18 mouse cellular contexts compared by ENCODE assay signal in genomic region chr12:81061831-81062361, GRCm38 (mm10).
"Had no signal": no experiment of that assay in that cellular context is flagged by ENCODE, and none has a peak within 500 bp of the region (broad histone marks: within the 10 kb centered on the region; RNA-seq: fewer than 3 reads in every experiment).

No protein-coding gene starts in this region.

- H3K9me3 ChIP-seq: intestine, embryonic 15.5 days; limb, embryonic 10.5 days; liver, embryonic 15.5 days; megakaryocyte, embryonic 14.5 days; midbrain, embryonic 15.5 days; neural tube, embryonic 12.5 days had no signal

- H3K27me3 ChIP-seq: intestine, embryonic 15.5 days; liver, embryonic 15.5 days; megakaryocyte, embryonic 14.5 days; midbrain, embryonic 15.5 days; neural tube, embryonic 12.5 days had no signal

- H3K4me2 ChIP-seq: intestine, embryonic 15.5 days; liver, embryonic 11.5 days; liver, embryonic 15.5 days; lung, embryonic 14.5 days; midbrain, embryonic 11.5 days; midbrain, embryonic 15.5 days; neural tube, embryonic 12.5 days had no signal

- H3K27ac ChIP-seq: intestine, embryonic 15.5 days; layer of hippocampus, adult 2 months; left cerebral cortex, adult 2 months; limb, embryonic 10.5 days; liver, embryonic 15.5 days; macrophage; midbrain, embryonic 15.5 days; neural tube, embryonic 12.5 days; stomach, postnatal 0 days had no signal

- DNase-seq: kidney, adult 18-20 months; kidney, postnatal 10 days; kidney, postnatal 4 days; lung, embryonic 14.5 days; lung, postnatal 14 days; retina, postnatal 1 day had no signal

- ATAC-seq: intestine, embryonic 15.5 days; midbrain, embryonic 15.5 days had no signal

- H3K9ac ChIP-seq: intestine, embryonic 15.5 days; liver, embryonic 15.5 days; lung, embryonic 14.5 days; midbrain, embryonic 15.5 days; neural tube, embryonic 12.5 days had no signal

- H3K36me3 ChIP-seq: intestine, embryonic 15.5 days; limb, embryonic 10.5 days; liver, embryonic 15.5 days; midbrain, embryonic 15.5 days; neural tube, embryonic 12.5 days had no signal

- H3K4me3 ChIP-seq: intestine, embryonic 15.5 days; layer of hippocampus, adult 2 months; left cerebral cortex, adult 2 months; limb, embryonic 10.5 days; liver, embryonic 15.5 days; megakaryocyte, embryonic 14.5 days; midbrain, embryonic 15.5 days; neural tube, embryonic 12.5 days had no signal

- H3K4me1 ChIP-seq: intestine, embryonic 15.5 days; megakaryocyte, embryonic 14.5 days; midbrain, embryonic 15.5 days; neural tube, embryonic 12.5 days had no signal
